Mouse (Mus musculus) neutrophil, adult 5-6 weeks (primary cell): ENCODE results near the gene Cfap46. TPM values are rescaled to one million over a fixed set of nuclear protein-coding genes. Genes with fewer than 3 reads are reported as not detected.

Experiments used
- total RNA-seq: library from RNA; stranded (forward); fragments of 200-1000 nt; gene quantifications from 2 replicates; pipeline ENCODE4 v1.2.3, GENCODE M21; 2017

The Cfap46 gene
- total RNA-seq, 1 experiment from 2014 or later: not detected

Other genes with a start within 250 kb of the Cfap46 start
- not detected in 2 replicates for gene Nkx6-2, start 101.0 kb downstream of the Cfap46 start, total RNA-seq
- gene Adgra1, start 150.4 kb upstream of the Cfap46 start, total RNA-seq: not detected in 2 replicates
- not detected in 2 replicates for gene Kndc1, start 210.9 kb upstream of the Cfap46 start, total RNA-seq